Mouse (Mus musculus) spleen, adult 2 months (tissue): ENCODE measurements at regions not wholly inside any gene's neighbourhood (a gene's known extent, or its start where the extent isn't known, plus 50 kb on each side); places are given as distances from the start of the nearest gene placed in this dataset.
A peak's percentile ranks its signal among the peaks of the same experiment; 100 is the strongest.

Experiments used
- DNase-seq, 2 experiments: peaks; one replicate each; pipeline versions ENCODE4 v3.0.0 to v3.0.0-alpha.2; 2012 to 2021; ENCODE audit warnings: low spot score in 2 of 2, low read depth in 1 of 2
- H3K27ac ChIP-seq: fragments of 200-500 bp; 2 replicates; pipeline ENCODE4 v1.5.1; 2012; ENCODE audit warnings: low read length, inconsistent platforms; ENCODE audit not compliant: insufficient read depth
- H3K27me3 ChIP-seq: fragments of 200-500 bp; 2 replicates; pipeline ENCODE4 v1.6.1; 2012; ENCODE audit warnings: mild to moderate bottlenecking, moderate library complexity, low read length, inconsistent platforms; ENCODE audit not compliant: control insufficient read depth, insufficient read depth
- H3K36me3 ChIP-seq: fragments of 200-500 bp; 2 replicates; pipeline ENCODE4 v1.6.1; 2012; ENCODE audit warnings: mild to moderate bottlenecking, low read length, inconsistent platforms; ENCODE audit not compliant: control insufficient read depth, insufficient read depth
- H3K4me1 ChIP-seq: fragments of 200-500 bp; 2 replicates; pipeline ENCODE4 v1.6.1; 2011; ENCODE audit warnings: inconsistent platforms; ENCODE audit not compliant: control insufficient read depth, insufficient read depth, insufficient read length
- H3K4me3 ChIP-seq: fragments of 200-500 bp; 2 replicates; pipeline ENCODE4 v1.5.1; 2011; ENCODE audit warnings: mild to moderate bottlenecking, inconsistent platforms; ENCODE audit not compliant: insufficient read depth, insufficient read length; ENCODE audit errors: extremely low read depth
- CTCF ChIP-seq: fragments of 200-500 bp; IDR thresholded peaks from 2 replicates; pipeline ENCODE4 v1.5.1; 2011; ENCODE audit warnings: mild to moderate bottlenecking, inconsistent platforms; ENCODE audit not compliant: insufficient read depth, insufficient read length, insufficient replicate concordance; ENCODE audit errors: extremely low read depth
- POLR2A ChIP-seq: fragments of 200-500 bp; IDR thresholded peaks from 2 replicates; pipeline ENCODE4 v1.6.1; 2011; ENCODE audit warnings: low read depth, low read length, inconsistent platforms
- WGBS: fragments of 180-500 bp; shearing (Covaris S2); methylation state at CpG from one replicate; pipeline ENCODE4 v1.1.7; 2018; 5-methylcytosine and 5-hydroxymethylcytosine counted together

GRCm38 (mm10) chr2:166439847-166440775 lies 273.5 kb downstream of the Prex1 start:
- no peak overlapping the region for H3K4me3 ChIP-seq
- H3K27ac ChIP-seq, result no peak overlapping the region
- H3K27me3 ChIP-seq, result no peaks in the 10 kb centered on the region
- peak; percentile 4; the same call in 1 of the 2 replicates for TF ChIP-seq CTCF
- TF ChIP-seq POLR2A, result no peak
- H3K36me3 ChIP-seq, result no peaks in the 10 kb centered on the region
- DNase-seq, result peak in 1 of 2 experiments; percentile 22
- no peaks in the 10 kb centered on the region for H3K4me1 ChIP-seq
- 79% methylated on average over 13 of the region's 13 CpGs for WGBS

GRCm38 (mm10) chr2:166438207-166438606 lies 275.4 kb downstream of the Prex1 start:
- H3K4me3 ChIP-seq, result no peak overlapping the region
- 79% methylated on average over 9 of the region's 9 CpGs for WGBS
- DNase-seq, result no peak
- no peaks in the 10 kb centered on the region for H3K36me3 ChIP-seq
- TF ChIP-seq CTCF (no peak), POLR2A (no peak)
- H3K27ac ChIP-seq, result no peak overlapping the region
- no peaks in the 10 kb centered on the region for H3K27me3 ChIP-seq
- H3K4me1 ChIP-seq, result no peaks in the 10 kb centered on the region

GRCm38 (mm10) chr2:166434554-166434953 lies 279.1 kb downstream of the Prex1 start:
- Histone ChIP-seq H3K27ac (no peak overlapping the region), H3K4me1 (peaks cover 3% of the 10 kb centered on the region; the same call in 1 of the 2 replicates), H3K36me3 (no peaks in the 10 kb centered on the region), H3K27me3 (no peaks in the 10 kb centered on the region), H3K4me3 (no peak overlapping the region)
- DNase-seq, result no peak
- no peak for TF ChIP-seq POLR2A
- no peak for TF ChIP-seq CTCF
- WGBS, result 87% methylated on average over 8 of the region's 8 CpGs

- TF ChIP-seq CTCF, result no peak
- Histone ChIP-seq H3K36me3 (no peaks in the 10 kb centered on the region), H3K27ac (no peak overlapping the region), H3K4me3 (no peak overlapping the region), H3K27me3 (no peaks in the 10 kb centered on the region), H3K4me1 (peaks cover 3% of the 10 kb centered on the region; the same call in 1 of the 2 replicates)
- WGBS, result 87% methylated on average over 15 of the region's 15 CpGs
- DNase-seq, result no peak
These were observed 278.3 kb upstream of the Sulf2 start for GRCm38 (mm10) chr2:166433655-166434333.

GRCm38 (mm10) chr2:166432948-166433654 lies 277.6 kb upstream of the Sulf2 start:
- WGBS, result 86% methylated on average over 13 of the region's 13 CpGs

GRCm38 (mm10) chr2:166432531-166432930 lies 277.1 kb upstream of the Sulf2 start:
- H3K27ac ChIP-seq, result no peak overlapping the region
- no peaks in the 10 kb centered on the region for H3K27me3 ChIP-seq
- no peak for DNase-seq
- 74% methylated on average over 8 of the region's 8 CpGs for WGBS
- H3K4me3 ChIP-seq, result no peak overlapping the region
- peaks cover 3% of the 10 kb centered on the region; the same call in 1 of the 2 replicates for H3K4me1 ChIP-seq
- no peak for TF ChIP-seq POLR2A
- TF ChIP-seq CTCF, result no peak
- no peaks in the 10 kb centered on the region for H3K36me3 ChIP-seq

More at GRCm38 (mm10) chr2:166432948-166433654, 277.6 kb upstream of the Sulf2 start:
- Histone ChIP-seq H3K36me3 (no peaks in the 10 kb centered on the region), H3K4me3 (no peak overlapping the region), H3K4me1 (peaks cover 3% of the 10 kb centered on the region; the same call in 1 of the 2 replicates), H3K27me3 (no peaks in the 10 kb centered on the region), H3K27ac (no peak overlapping the region)
- DNase-seq, result no peak
- no peak for TF ChIP-seq CTCF
- TF ChIP-seq POLR2A, result no peak
